Mouse (Mus musculus) heart, embryonic 12.5 days (tissue): ENCODE data around the gene Cox17. TPM values are rescaled to one million over a fixed set of nuclear protein-coding genes. Genes with fewer than 3 reads are reported as not detected.

ENCODE experiments used
- ATAC-seq: fragments of 200-750 bp; cut with Nextera tagmentation; 2 replicates; pipeline ENCODE4 v1.8.0; 2017; ENCODE audit warnings: moderate TSS enrichment, moderate library complexity; ENCODE audit not compliant: insufficient number of reproducible peaks, low FRiP score
- H3K27ac ChIP-seq: fragments of 300-500 bp; sonication (generic); 2 replicates; pipeline ENCODE4 v1.5.1; 2016; ENCODE audit warnings: mild to moderate bottlenecking, moderate library complexity; ENCODE audit not compliant: poor library complexity, severe bottlenecking
- H3K27me3 ChIP-seq: fragments of 300-500 bp; sonication (generic); replicated peaks from 2 replicates; pipeline ENCODE4 v1.6.1; 2016; ENCODE audit warnings: mild to moderate bottlenecking, moderate library complexity
- H3K36me3 ChIP-seq: fragments of 300-500 bp; sonication (generic); 2 replicates; pipeline ENCODE4 v1.6.1; 2016; ENCODE audit warnings: mild to moderate bottlenecking, moderate library complexity
- H3K4me1 ChIP-seq: fragments of 300-500 bp; sonication (generic); replicated peaks from 2 replicates; pipeline ENCODE4 v1.6.1; 2016; ENCODE audit warnings: mild to moderate bottlenecking
- H3K4me2 ChIP-seq: fragments of 300-500 bp; sonication (generic); 2 replicates; pipeline ENCODE4 v1.6.1; 2016; ENCODE audit warnings: mild to moderate bottlenecking, moderate library complexity
- H3K4me3 ChIP-seq: fragments of 300-500 bp; sonication (generic); 2 replicates; pipeline ENCODE4 v1.5.1; 2016; ENCODE audit warnings: mild to moderate bottlenecking
- H3K9ac ChIP-seq: fragments of 300-500 bp; sonication (generic); 2 replicates; pipeline ENCODE4 v1.6.1; 2016; ENCODE audit warnings: mild to moderate bottlenecking, moderate library complexity
- H3K9me3 ChIP-seq: fragments of 300-500 bp; sonication (generic); replicated peaks from 2 replicates; pipeline ENCODE4 v1.6.1; 2016; ENCODE audit warnings: mild to moderate bottlenecking, moderate library complexity
- WGBS: fragments of 180-500 bp; shearing (Covaris S2); methylation state at CpG from one replicate; pipeline ENCODE4 v1.1.7; 2016; 5-methylcytosine and 5-hydroxymethylcytosine counted together
- polyA plus RNA-seq: library from polyadenylated mRNA; unstranded; fragments of >200 nt; fragmentation: Nextera tagmentation; extraction: Ambion mirVana; gene quantifications from 2 replicates; pipeline ENCODE4 v1.2.1, GENCODE M21; 2016

Cox17 gene
- polyA plus RNA-seq, 1 experiment from 2014 or later: 301 TPM

DNA sequence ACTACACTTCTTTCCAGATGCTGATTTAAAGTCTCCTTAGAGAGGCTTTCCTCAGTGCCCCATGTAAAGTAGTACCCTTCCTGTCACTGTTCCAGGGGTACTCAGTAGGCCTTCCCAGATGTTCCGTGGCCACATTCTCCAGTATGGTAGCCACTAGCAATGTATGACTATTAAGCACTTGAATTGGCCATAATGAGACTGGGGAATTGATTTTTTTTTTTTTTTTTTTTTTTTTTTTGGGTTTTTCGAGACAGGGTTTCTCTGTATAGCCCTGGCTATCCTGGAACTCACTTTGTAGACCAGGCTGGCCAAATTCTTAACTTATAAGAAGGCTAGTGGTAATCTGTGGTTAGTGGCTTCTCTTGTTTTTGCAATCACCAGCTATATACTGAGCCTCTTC is 3.1 kb downstream of the Cox17 start:
- no peak for ATAC-seq
- Histone ChIP-seq H3K4me2 (peak overlapping the region; percentile 53), H3K9me3 (no peaks in the 10 kb centered on the region), H3K27me3 (no peaks in the 10 kb centered on the region), H3K4me1 (peaks cover 55% of the 10 kb centered on the region), H3K4me3 (no peak overlapping the region), H3K36me3 (peaks cover 31% of the 10 kb centered on the region), H3K9ac (0 out of 2 replicates have a peak overlapping the region, but pooled peaks have one; percentile 31), H3K27ac (peak overlapping the region; percentile 94)
- 77% methylated on average over 2 of the region's 2 CpGs for WGBS

DNA sequence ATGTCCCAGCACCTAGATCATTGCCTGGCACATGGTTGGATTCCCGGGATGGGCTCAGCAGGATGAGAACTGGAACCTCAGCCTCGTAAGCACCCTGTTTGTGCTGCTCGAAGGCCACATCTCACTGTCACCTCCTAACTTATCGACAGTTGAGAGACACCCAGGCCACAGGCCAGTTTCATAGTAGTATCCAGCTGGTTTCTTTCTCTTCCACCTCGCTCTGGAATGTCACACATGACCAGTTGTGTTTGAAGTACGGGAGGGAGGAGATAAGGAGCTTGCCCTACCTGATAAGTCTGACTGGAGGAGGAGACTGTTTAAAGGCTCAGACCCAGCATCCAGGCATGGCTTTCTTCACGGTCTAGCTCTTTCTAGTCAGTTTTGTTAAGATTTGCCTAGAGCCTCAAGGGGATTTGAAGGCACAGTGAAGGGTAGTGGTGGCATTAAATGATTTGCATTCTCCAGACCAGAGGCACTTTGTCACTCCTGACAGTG is 3.6 kb downstream of the Cox17 start:
- Histone ChIP-seq H3K27me3 (no peaks in the 10 kb centered on the region), H3K4me1 (peaks cover 53% of the 10 kb centered on the region), H3K27ac (peak overlapping the region; percentile 94), H3K4me2 (peak overlapping the region; percentile 53), H3K9me3 (no peaks in the 10 kb centered on the region), H3K36me3 (peaks cover 31% of the 10 kb centered on the region), H3K4me3 (no peak overlapping the region), H3K9ac (peak overlapping the region; percentile 31; the same call in 1 of the 2 replicates)
- peak; percentile 79 for ATAC-seq
- WGBS: 10% methylated on average over 7 of the region's 7 CpGs

DNA sequence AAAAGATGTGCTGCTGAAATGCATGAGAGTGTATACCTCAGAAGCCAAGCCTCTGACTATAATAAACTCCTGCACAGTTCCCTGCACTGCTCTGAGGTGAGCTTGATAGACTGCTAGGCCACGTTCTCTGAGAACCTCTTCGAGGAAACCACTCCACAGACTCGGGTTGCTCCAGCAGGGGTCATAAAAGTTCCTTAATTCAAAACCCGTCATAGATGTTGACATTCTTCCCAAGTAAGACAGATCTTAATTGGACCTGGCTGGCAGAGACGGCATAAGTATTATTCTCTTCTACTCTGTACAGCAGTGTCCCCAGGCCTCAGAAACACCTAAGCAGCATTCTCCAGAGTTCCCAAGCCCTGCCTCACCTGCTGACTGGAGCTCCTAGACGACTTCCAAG is 4.1 kb downstream of the Cox17 start:
- H3K27me3 ChIP-seq: no peaks in the 10 kb centered on the region
- 31% methylated on average over 6 of the region's 6 CpGs for WGBS
- H3K9ac ChIP-seq: peak overlapping the region; percentile 48; the same call in 1 of the 2 replicates
- H3K4me2 ChIP-seq: peak overlapping the region; percentile 39; the same call in 1 of the 2 replicates
- H3K27ac ChIP-seq: peak overlapping the region; percentile 94
- peaks cover 53% of the 10 kb centered on the region for H3K4me1 ChIP-seq
- peaks cover 31% of the 10 kb centered on the region for H3K36me3 ChIP-seq
- no peaks in the 10 kb centered on the region for H3K9me3 ChIP-seq
- no peak for ATAC-seq
- no peak overlapping the region for H3K4me3 ChIP-seq

- no peak for ATAC-seq
- H3K27ac ChIP-seq: peak overlapping the region; percentile 94
- H3K27me3 ChIP-seq: no peaks in the 10 kb centered on the region
- WGBS: 47% methylated on average over 7 of the region's 7 CpGs
- peaks cover 34% of the 10 kb centered on the region for H3K36me3 ChIP-seq
- H3K4me2 ChIP-seq: peak overlapping the region; percentile 25; the same call in 1 of the 2 replicates
- no peaks in the 10 kb centered on the region for H3K9me3 ChIP-seq
- H3K4me1 ChIP-seq: peaks cover 53% of the 10 kb centered on the region
- H3K4me3 ChIP-seq: no peak overlapping the region
- H3K9ac ChIP-seq: peak overlapping the region; percentile 37; the same call in 1 of the 2 replicates
These were observed 5.2 kb downstream of the Cox17 start for GRCm38 (mm10) chr16:38352031-38352430.

DNA sequence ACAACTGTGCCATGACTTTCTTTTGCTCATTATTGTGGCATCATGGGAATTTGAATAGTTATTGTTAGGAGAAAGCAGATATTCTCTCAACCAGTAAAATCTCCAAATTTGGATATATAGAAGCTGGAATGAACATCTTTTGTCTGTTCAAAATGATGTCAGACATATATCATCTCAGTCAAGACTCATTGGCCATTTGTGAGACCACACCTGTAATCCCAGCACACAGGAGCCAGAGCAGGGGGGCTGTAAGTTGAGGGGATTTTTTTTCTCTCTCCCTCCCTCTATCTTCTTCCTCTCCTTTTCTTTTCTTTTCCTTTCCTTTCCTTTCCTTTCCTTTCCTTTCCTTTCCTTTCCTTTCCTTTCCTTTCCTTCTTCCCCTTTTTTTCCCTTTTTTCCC is 6.1 kb downstream of the Cox17 start:
- H3K36me3 ChIP-seq: peaks cover 34% of the 10 kb centered on the region
- H3K4me1 ChIP-seq: peaks cover 49% of the 10 kb centered on the region
- H3K27me3 ChIP-seq: no peaks in the 10 kb centered on the region
- H3K4me2 ChIP-seq: no peak overlapping the region
- no peak overlapping the region for H3K27ac ChIP-seq
- no peaks in the 10 kb centered on the region for H3K9me3 ChIP-seq
- no peak overlapping the region for H3K4me3 ChIP-seq
- no peak overlapping the region for H3K9ac ChIP-seq
- no peak for ATAC-seq

- no peak overlapping the region for H3K9ac ChIP-seq
- no peaks in the 10 kb centered on the region for H3K9me3 ChIP-seq
- H3K4me1 ChIP-seq: peaks cover 43% of the 10 kb centered on the region
- no peak overlapping the region for H3K4me2 ChIP-seq
- peak overlapping the region; percentile 14; the same call in 1 of the 2 replicates for H3K27ac ChIP-seq
- H3K27me3 ChIP-seq: no peaks in the 10 kb centered on the region
- 73% methylated on average over 2 of the region's 2 CpGs for WGBS
- ATAC-seq: no peak
- H3K36me3 ChIP-seq: peaks cover 34% of the 10 kb centered on the region
- H3K4me3 ChIP-seq: no peak overlapping the region
These were observed 6.9 kb downstream of the Cox17 start for GRCm38 (mm10) chr16:38353642-38354041.

DNA sequence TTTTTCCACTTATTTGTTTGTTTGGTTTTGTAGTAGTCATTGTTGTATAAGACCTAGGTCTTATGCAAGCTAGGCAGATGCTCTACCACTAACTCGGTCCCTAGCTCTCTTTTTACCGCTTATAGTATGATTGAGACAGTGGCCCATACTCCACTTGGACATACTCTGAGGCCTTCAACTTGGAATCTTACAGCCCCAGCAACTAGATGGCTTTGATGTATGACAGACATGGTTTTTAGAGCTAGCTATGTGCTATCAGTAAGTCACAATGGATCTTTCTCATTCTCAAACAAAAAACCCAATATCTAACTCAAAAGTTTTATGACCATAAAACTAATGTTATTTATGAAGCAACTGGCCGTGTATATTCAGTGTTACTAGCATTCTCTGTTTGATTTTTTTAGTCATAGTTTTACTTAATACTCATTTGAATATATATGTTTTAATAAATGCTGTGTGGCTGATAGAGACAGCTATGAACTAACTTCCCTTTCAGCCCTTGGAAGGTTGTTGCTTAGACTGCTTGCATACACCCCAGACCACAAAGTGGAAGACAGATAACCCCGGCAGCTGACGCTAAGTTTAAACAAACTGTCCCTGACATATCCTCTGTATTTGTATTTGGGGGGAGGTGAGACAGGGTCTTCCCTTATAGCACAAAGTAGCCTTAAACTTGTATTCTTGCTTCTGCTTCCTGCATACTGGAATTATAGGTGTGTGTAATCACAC is 7.6 kb downstream of the Cox17 start:
- 56% methylated on average over 5 of the region's 5 CpGs for WGBS
- Histone ChIP-seq H3K9ac (no peak overlapping the region), H3K4me2 (no peak overlapping the region), H3K9me3 (no peaks in the 10 kb centered on the region), H3K36me3 (peaks cover 30% of the 10 kb centered on the region), H3K27me3 (no peaks in the 10 kb centered on the region), H3K4me1 (peaks cover 45% of the 10 kb centered on the region), H3K27ac (no peak overlapping the region), H3K4me3 (no peak overlapping the region)
- ATAC-seq: no peak

DNA sequence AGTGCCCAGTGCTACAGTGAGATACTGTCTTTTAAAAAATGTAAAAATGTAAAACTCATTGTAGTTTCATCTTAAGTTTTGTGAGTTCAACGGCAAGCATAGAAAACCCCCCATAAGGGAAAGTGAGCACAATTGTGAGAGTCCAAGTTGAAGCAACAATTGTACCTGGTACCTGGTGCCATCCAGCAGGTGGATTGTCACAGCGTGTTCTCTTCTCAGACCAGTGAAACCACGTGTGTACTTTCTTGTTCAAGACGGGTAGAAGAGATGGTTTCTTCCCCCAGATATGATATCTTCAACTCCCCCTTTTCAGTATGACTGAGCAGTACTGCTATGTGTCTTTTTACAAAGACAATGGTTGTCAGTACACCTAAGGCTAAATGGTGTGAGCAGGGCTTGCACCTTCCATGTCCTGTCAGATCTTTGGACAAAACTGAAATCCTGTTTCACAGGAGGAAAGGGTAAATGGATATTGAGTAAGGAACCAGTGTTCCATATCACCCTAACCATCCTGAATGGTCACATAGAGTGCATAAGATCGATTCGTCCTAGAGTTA is 11.5 kb downstream of the Cox17 start:
- H3K4me2 ChIP-seq: no peak overlapping the region
- H3K27ac ChIP-seq: no peak overlapping the region
- peaks cover 8% of the 10 kb centered on the region for H3K36me3 ChIP-seq
- WGBS: 85% methylated on average over 6 of the region's 6 CpGs
- no peaks in the 10 kb centered on the region for H3K27me3 ChIP-seq
- no peaks in the 10 kb centered on the region for H3K9me3 ChIP-seq
- H3K4me1 ChIP-seq: peaks cover 47% of the 10 kb centered on the region
- no peak for ATAC-seq
- H3K9ac ChIP-seq: no peak overlapping the region
- no peak overlapping the region for H3K4me3 ChIP-seq

DNA sequence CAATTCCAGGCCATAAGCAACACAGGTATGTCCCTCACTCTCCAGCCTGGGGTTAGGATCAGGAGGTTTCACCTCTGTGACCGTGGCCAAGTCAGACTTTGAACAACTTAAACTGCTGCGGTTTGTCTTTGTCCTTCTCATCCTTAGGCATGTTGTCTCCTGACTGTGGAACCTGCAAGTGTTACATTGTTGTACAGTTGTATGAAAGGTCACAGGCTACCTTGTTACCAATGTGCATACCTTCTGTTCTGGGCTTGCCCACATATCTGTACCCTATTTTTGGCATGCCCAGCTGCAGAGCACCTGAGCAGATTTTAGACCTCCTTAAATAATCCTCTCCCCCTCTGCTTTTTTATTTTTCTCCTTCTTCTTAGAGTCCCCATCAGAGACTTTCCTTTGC is 12.4 kb downstream of the Cox17 start:
- no peak overlapping the region for H3K4me3 ChIP-seq
- peaks cover 3% of the 10 kb centered on the region for H3K36me3 ChIP-seq
- peaks cover 42% of the 10 kb centered on the region for H3K4me1 ChIP-seq
- no peaks in the 10 kb centered on the region for H3K27me3 ChIP-seq
- 77% methylated on average over 2 of the region's 2 CpGs for whole genome bisulfite sequencing
- H3K9me3 ChIP-seq: no peaks in the 10 kb centered on the region
- H3K27ac ChIP-seq: 0 out of 2 replicates have a peak overlapping the region, but pooled peaks have one; percentile 24
- no peak overlapping the region for H3K4me2 ChIP-seq
- no peak overlapping the region for H3K9ac ChIP-seq
- no peak for ATAC-seq

- Histone ChIP-seq H3K4me3 (no peak overlapping the region), H3K36me3 (peaks cover 3% of the 10 kb centered on the region), H3K9me3 (no peaks in the 10 kb centered on the region), H3K27me3 (no peaks in the 10 kb centered on the region), H3K4me2 (no peak overlapping the region), H3K27ac (peak overlapping the region; percentile 100; the same call in 1 of the 2 replicates), H3K9ac (no peak overlapping the region), H3K4me1 (peaks cover 38% of the 10 kb centered on the region)
- ATAC-seq: no peak
- 45% methylated on average over 3 of the region's 3 CpGs for WGBS
These were observed 13.1 kb downstream of the Cox17 start for GRCm38 (mm10) chr16:38359857-38360256.

GRCm38 (mm10) chr16:38360317-38360716 is 13.5 kb downstream of the Cox17 start:
- no peak overlapping the region for H3K4me3 ChIP-seq
- 0 out of 2 replicates have a peak overlapping the region, but pooled peaks have one; percentile 36 for H3K9ac ChIP-seq
- WGBS: 39% methylated on average over 2 of the region's 2 CpGs
- peaks cover 37% of the 10 kb centered on the region for H3K4me1 ChIP-seq
- H3K36me3 ChIP-seq: peaks cover 5% of the 10 kb centered on the region
- no peaks in the 10 kb centered on the region for H3K27me3 ChIP-seq
- no peak for ATAC-seq
- no peaks in the 10 kb centered on the region for H3K9me3 ChIP-seq
- 0 out of 2 replicates have a peak overlapping the region, but pooled peaks have one; percentile 11 for H3K4me2 ChIP-seq
- peak overlapping the region; percentile 100; the same call in 1 of the 2 replicates for H3K27ac ChIP-seq
